Mouse (Mus musculus): ENCODE measurements around the gene Ptpn13.

The Ptpn13 gene

DNA sequence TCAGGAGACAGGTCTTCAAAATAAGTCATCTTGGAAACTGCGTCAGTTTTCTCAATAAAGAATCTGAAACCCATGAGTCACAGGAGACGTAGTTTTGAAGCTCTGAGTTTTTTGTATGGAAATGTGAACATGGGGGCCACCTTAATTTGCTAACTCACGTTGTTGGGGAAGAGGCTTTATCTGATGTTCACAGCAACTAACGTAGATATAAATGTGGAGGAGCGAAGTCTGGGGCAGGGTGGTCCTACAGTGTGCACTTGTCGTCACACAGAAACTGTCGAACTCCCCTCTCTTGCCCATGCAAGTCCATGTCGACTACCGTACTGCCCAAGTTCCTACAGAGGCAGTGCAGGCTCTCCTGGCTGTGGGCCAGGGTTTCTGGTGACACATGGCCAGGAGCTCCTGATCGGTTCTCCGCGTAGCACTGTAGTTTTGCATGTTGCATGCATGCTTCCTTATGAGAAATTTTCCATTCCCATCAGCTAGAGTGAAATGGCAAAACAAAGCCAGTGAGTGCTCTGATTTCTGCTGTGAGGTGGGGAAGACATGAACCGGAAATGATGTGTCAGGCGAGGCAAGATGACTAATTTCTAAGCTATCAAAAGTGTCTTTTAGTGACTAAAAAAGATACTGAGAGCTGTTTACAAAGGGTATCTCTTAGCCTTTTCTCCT is 93.9 kb downstream of the Ptpn13 start:
- no peak for DNase-seq (ENCODE audit: low spot score)

DNA sequence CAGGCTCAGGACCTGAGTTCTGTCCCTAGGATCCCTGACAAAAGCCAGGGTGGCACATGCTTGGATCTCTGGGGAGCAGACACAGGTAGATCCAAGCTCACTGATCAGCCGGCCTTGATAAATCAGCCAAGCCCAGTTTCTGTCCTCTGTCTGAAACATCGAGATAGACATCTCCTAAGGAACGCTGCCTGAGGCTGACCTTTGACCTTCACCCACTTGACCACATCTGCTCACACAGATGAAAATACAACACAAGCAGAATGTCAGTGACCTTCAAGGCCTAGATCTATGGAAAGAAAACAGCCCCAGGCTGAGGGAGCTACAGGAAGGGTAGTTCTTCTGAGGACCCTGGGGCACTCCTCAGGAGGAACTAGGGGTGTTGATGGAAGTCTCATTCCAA is 97.4 kb downstream of the Ptpn13 start:
- DNase-seq (ENCODE audit: low spot score) = no peak

GRCm38 (mm10) chr5:103526668-103527436 is 101.9 kb downstream of the Ptpn13 start:
- no peak for DNase-seq (ENCODE audit: low spot score)

DNA sequence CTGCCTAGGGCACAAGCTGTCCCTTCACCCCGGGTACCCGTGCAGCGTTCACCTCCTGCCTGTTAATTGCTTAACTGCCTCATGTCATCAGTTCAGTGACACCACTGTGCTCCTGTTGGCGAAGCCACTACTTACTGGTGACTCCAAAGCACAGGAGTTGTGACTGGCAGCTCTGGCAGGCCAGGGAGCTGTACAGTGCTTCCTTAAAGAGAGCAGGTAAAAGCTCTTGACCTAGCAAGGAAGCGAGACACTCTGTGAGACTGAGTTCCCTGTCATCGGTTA is 102.4 kb downstream of the Ptpn13 start:
- DNase-seq (ENCODE audit: low spot score) = no peak

DNA sequence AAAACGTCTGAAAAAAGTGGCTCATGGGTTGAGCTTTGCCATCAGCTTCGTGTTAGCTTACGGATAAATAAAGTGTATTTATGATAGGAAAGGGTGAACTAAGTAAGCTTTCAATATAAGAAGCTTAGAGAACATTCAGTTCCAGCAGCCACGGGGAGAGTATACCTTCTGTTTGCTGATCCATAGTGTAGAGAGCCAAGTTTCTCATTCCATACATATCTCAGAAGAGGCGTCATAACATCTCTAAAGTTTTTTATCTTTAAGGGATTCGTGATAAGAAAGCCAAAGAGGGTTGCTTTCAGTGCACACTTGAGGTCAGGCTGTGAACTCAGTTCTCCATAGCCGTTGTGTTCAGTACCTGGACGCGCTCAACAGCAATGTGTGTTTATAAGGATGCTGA is 105.2 kb downstream of the Ptpn13 start:
- no peak for DNase-seq (ENCODE audit: low spot score)

GRCm38 (mm10) chr5:103532841-103533390 is 107.9 kb downstream of the Ptpn13 start:
- no peak for DNase-seq (ENCODE audit: low spot score)

GRCm38 (mm10) chr5:103534454-103534853 is 109.5 kb downstream of the Ptpn13 start:
- no peak for DNase-seq (ENCODE audit: low spot score)

- no peak for DNase-seq (ENCODE audit: low spot score)
Measured at GRCm38 (mm10) chr5:103537429-103537828, 112.4 kb downstream of the Ptpn13 start.

- no peak for DNase-seq (ENCODE audit: low spot score)
Measured at GRCm38 (mm10) chr5:103540612-103541011, 115.6 kb downstream of the Ptpn13 start.

DNA sequence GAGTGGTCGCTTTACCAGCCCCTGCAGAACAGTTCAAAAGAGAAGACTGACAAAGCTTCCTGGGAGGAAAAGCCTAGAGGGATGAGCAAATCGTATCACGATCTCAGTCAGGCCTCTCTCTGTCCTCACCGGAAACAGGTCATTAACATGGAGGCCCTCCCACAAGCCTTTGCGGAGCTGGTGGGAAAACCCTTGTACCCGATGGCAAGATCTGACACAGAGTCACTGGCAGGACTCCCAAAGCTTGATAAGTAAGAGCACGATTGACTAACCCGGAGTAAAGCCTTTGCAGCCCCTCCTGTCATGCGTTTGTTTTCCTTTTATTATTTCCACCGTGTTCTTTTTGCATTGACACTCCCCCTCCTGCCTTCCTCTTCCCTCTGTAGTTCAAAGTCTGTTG is 116.1 kb downstream of the Ptpn13 start:
- no peak for DNase-seq (ENCODE audit: low spot score)

GRCm38 (mm10) chr5:103541542-103541941 is 116.5 kb downstream of the Ptpn13 start:
- DNase-seq (ENCODE audit: low spot score) = no peak

DNA sequence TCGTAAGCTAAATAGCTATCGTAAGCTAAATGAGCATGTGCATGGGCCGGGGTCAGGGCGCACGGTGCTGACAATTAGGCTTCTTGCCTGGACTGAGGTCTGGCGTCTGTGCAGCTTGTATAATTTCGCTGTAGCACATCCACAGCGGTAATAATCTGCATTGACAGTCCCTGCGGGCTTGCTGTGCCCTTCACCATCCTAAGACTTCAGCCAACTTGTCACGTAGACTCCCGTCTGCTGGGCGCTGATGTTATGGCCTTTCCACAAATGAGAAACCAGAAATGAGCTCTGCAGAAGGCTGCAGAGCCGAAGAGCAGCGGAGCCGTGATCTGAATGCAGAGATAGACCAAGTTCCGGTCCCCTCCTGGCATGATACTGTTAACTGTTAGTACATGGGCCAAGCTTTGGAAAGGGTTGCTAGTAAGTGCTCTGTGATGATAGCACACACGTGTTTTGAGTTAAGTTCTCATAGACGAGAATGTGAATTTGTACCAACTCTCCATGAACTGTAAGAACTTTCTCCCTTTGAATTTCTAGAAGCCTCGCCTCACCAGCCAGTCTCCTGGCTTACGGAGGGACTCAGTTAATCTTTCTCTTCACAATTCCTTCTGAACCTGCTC is 120.5 kb downstream of the Ptpn13 start:
- no peak for DNase-seq (ENCODE audit: low spot score)

- no peak for DNase-seq (ENCODE audit: low spot score)
Measured at GRCm38 (mm10) chr5:103554769-103555168, 129.8 kb downstream of the Ptpn13 start.

GRCm38 (mm10) chr5:103560546-103560945 is 135.6 kb downstream of the Ptpn13 start:
- no peak for DNase-seq (ENCODE audit: low spot score)

DNA sequence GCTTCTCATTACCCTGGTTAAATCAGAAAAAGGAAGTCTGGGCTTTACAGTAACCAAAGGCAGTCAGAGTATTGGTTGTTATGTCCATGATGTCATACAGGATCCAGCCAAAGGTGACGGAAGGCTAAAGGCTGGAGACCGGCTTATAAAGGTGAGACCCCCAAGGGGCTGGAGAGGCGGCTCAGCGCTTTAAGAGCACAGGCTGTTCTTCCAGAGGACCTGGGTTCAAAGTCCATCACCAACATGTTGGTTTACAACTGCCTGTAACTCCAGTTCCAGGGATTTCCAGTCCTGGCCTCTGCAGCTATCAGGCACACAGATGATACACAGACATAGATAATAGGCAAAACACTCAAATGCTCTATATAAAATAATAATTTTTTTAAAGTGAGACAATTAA is 143.0 kb downstream of the Ptpn13 start:
- DNase-seq (ENCODE audit: low spot score) = no peak

DNA sequence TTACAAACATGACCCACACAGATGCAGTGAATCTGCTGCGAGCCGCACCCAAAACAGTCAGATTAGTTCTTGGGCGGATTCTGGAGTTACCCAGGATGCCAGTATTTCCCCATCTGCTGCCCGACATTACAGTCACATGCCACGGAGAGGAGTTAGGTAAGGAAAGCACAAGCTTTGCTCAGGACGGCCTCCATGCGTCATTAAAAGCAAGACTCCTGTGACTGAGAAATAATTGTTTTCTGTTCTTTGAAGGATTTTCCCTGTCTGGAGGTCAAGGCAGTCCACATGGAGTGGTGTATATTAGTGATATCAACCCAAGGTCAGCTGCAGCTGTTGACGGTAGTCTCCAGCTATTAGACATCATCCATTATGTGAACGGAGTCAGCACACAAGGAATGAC is 144.5 kb downstream of the Ptpn13 start:
- DNase-seq (ENCODE audit: low spot score) = no peak

GRCm38 (mm10) chr5:103579680-103580420 is 154.9 kb downstream of the Ptpn13 start:
- DNase-seq (ENCODE audit: low spot score) = no peak

DNA sequence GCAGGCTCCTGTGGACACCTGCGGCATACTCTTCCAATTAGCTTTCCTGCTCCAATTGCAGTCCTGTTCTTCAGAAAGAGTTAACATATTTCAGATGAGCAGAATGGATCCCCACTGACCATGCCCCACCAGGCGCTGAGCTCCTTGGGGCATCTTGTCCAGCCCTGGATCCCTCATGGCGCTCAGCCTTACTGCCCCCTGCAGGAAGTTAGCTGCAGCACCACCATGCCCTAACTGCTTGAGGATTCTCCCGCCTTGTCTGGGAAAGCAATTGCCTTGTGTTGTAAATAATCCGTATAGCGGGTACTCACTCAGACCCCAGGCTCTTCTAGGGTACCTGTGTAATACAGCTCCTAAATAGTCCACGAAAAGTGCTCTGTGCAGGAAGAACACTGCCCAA is 162.2 kb downstream of the Ptpn13 start:
- no peak for DNase-seq (ENCODE audit: low spot score)

- no peak for DNase-seq (ENCODE audit: low spot score)
Measured at GRCm38 (mm10) chr5:103591846-103592245, 166.9 kb downstream of the Ptpn13 start.

GRCm38 (mm10) chr5:103592706-103593105 is 167.7 kb downstream of the Ptpn13 start:
- DNase-seq (ENCODE audit: low spot score) = no peak

GRCm38 (mm10) chr5:103593575-103593974 is 168.6 kb downstream of the Ptpn13 start:
- DNase-seq (ENCODE audit: low spot score) = no peak

DNA sequence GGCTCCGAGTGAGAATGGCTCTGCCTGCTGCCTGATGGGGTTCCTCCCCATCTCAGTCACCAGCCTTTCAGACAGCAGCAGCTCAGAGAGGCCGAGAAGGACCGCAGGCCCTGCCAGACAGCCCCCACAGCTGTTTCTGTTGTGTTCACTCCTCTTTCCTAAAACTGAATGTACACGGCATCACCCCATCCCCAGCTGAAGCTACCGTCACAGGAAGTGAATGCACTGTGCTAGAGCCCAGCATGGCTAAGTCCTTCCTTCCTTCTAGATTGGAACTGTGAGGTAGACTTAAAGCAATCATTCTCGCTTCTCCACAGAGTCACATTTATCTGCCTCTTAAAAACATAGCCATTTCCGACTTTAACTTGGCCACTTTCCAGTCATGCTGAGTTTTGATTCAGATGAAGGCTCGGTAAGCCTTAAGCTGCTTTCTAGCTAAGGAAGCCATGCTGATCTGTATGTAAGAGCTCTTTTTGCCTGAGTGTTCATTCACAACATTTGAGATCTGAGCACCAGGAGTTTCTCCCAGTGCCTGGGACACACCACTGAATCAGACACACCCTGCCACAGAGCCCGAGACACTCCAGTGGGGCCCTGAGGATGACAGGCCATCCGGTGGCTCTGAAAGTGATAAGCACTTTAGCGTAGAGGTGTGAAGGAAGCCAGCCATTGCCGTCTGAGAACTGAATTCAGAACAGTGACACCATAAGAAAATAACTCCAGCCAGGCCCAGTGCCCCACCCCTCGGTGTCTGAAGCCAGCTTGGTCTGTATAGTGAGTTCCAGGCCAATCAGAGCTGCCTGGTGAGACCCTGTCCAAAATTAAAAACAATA is 170.6 kb downstream of the Ptpn13 start:
- no peak for DNase-seq (ENCODE audit: low spot score)

All from spleen, adult 12 weeks (tissue).